Mouse (Mus musculus): ENCODE results near the gene Gpatch4. TPM values are rescaled to one million over a fixed set of nuclear protein-coding genes. Genes with fewer than 3 reads are reported as not detected.

Gpatch4 gene
- polyA plus RNA-seq, 1 experiment = 5.0 TPM

GRCm38 (mm10) chr3:87999243-87999895, 43.5 kb upstream of the Gpatch4 start:
- H3K27me3 ChIP-seq (ENCODE audit: control insufficient read depth, insufficient read depth, low read length) = peaks cover 38% of the 10 kb centered on the region
- no peak overlapping the region for H3K27ac ChIP-seq (ENCODE audit: insufficient read depth, low read length)
- no peak overlapping the region for H3K4me3 ChIP-seq (ENCODE audit: extremely low read depth, insufficient read depth, insufficient read length)
- DNase-seq (ENCODE audit: low read depth in 1 of 2, low spot score in 2 of 2) = no peak
- 3% methylated on average over 38 of the region's 38 CpGs for WGBS
- no peaks in the 10 kb centered on the region for H3K36me3 ChIP-seq (ENCODE audit: control insufficient read depth, insufficient read depth, low read length)
- peaks cover 4% of the 10 kb centered on the region; the same call in 1 of the 2 replicates for H3K4me1 ChIP-seq (ENCODE audit: control insufficient read depth, insufficient read depth, insufficient read length)
- no peak for TF ChIP-seq POLR2A (IDR thresholded peaks at IDR 0.05; ENCODE audit: low read depth, low read length)
- no peak for TF ChIP-seq CTCF (IDR thresholded peaks at IDR 0.05; ENCODE audit: extremely low read depth, insufficient read depth, insufficient read length, insufficient replicate concordance)

GRCm38 (mm10) chr3:88000181-88000580, 42.7 kb upstream of the Gpatch4 start, which contains the start of gene Bcan:
Gene Bcan (minus strand): TSS chr3:88000230.
- 2% methylated on average over 38 of the region's 39 CpGs for WGBS
- Histone ChIP-seq H3K4me3 (ENCODE audit: extremely low read depth, insufficient read depth, insufficient read length) (no peak within 1 kb of the TSS; the same call in 1 of the 2 replicates), H3K4me1 (ENCODE audit: control insufficient read depth, insufficient read depth, insufficient read length) (peaks cover 4% of the 10 kb centered on the region; the same call in 1 of the 2 replicates), H3K27me3 (ENCODE audit: control insufficient read depth, insufficient read depth, low read length) (peaks cover 38% of the 10 kb centered on the region), H3K36me3 (ENCODE audit: control insufficient read depth, insufficient read depth, low read length) (no peaks in the 10 kb centered on the region), H3K27ac (ENCODE audit: insufficient read depth, low read length) (no peak within 1 kb of the TSS)
- TF ChIP-seq CTCF (IDR thresholded peaks at IDR 0.05; ENCODE audit: extremely low read depth, insufficient read depth, insufficient read length, insufficient replicate concordance) (no peak), POLR2A (IDR thresholded peaks at IDR 0.05; ENCODE audit: low read depth, low read length) (no peak)
- no peak for DNase-seq (ENCODE audit: low read depth in 1 of 2, low spot score in 2 of 2)

DNA sequence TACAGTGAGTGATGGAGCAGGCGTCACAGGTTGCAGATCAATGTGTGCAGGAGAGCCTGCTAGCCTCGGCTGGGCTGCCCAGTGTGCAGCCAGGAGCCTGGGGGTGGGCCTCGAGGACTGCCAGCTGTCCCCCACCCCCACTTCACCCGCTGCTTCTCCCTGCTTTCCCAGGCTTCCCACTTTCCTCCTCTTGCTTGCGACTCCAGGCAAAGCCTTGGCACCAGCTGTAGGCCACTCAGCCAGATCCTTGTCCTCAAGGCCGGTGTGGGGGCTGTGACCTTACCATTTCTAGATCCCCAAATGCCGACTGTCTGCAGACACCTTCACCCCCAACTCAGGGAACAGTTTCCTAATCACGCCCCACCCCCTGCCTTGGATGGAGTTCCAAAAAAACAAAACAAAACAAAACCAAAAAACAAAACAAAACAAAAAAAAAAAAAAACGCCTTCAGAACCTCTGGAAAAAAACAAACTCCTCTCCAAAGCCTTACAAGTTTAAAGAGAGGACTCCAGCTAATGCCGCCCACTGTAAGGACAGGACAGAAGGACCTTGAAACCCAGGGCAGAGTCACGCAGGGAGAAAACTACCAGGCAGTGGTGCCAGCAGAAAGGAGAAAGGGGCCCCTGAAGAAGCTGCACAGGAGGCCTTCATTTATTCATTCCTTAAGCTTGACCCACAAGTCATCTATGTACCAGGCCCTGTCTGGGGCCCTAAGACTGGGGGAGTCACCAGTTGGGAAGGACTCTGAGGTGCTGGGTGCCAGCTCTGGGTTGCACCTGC, 41.9 kb upstream of the Gpatch4 start:
- H3K4me3 ChIP-seq (ENCODE audit: extremely low read depth, insufficient read depth, insufficient read length) = no peak overlapping the region
- peaks cover 4% of the 10 kb centered on the region; the same call in 1 of the 2 replicates for H3K4me1 ChIP-seq (ENCODE audit: control insufficient read depth, insufficient read depth, insufficient read length)
- DNase-seq (ENCODE audit: low read depth in 1 of 2, low spot score in 2 of 2) = no peak
- peaks cover 38% of the 10 kb centered on the region for H3K27me3 ChIP-seq (ENCODE audit: control insufficient read depth, insufficient read depth, low read length)
- TF ChIP-seq POLR2A (IDR thresholded peaks at IDR 0.05; ENCODE audit: low read depth, low read length) = no peak
- TF ChIP-seq CTCF (IDR thresholded peaks at IDR 0.05; ENCODE audit: extremely low read depth, insufficient read depth, insufficient read length, insufficient replicate concordance) = no peak
- 22% methylated on average over 11 of the region's 11 CpGs for WGBS
- H3K27ac ChIP-seq (ENCODE audit: insufficient read depth, low read length) = no peak overlapping the region
- no peaks in the 10 kb centered on the region for H3K36me3 ChIP-seq (ENCODE audit: control insufficient read depth, insufficient read depth, low read length)

DNA sequence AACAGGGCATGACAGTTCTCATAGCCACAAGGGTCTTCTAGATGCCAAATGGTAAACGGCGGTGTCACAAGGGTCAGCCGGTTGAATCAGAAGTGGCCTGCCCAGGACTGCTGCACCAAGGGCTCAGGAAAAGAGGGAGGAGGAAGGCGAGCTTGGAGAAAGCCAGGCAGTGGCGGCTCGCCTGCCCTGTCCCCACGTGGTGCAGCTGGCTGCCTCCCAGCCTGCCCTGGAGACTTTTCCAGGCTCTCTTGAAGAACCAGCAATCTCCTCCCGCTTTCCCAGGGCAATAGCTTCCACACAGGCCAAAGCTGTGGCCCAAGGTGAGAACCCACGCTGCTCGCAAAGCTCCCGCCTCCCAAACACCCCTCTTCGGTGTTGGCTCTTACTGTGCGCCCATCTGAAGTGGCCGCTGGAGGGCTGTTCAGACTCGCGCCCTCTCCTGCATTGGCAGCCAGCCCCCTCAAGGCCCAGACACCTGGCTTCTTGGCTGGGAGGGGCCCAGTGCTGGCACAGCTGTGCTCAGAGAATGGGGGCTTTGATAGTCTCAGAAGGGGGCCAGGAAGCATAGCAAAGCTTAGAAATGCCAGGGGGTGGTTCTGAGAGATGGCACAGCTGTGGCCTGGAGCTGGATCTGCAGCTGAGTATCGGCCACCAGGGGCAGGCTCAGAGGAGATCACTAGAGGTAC, 40.5 kb upstream of the Gpatch4 start:
- Histone ChIP-seq H3K4me1 (ENCODE audit: control insufficient read depth, insufficient read depth, insufficient read length) (0 out of 2 replicates have a peak, but pooled peaks cover 4% of the 10 kb centered on the region), H3K27me3 (ENCODE audit: control insufficient read depth, insufficient read depth, low read length) (peaks cover 31% of the 10 kb centered on the region), H3K4me3 (ENCODE audit: extremely low read depth, insufficient read depth, insufficient read length) (no peak overlapping the region), H3K36me3 (ENCODE audit: control insufficient read depth, insufficient read depth, low read length) (no peaks in the 10 kb centered on the region), H3K27ac (ENCODE audit: insufficient read depth, low read length) (no peak overlapping the region)
- TF ChIP-seq CTCF (IDR thresholded peaks at IDR 0.05; ENCODE audit: extremely low read depth, insufficient read depth, insufficient read length, insufficient replicate concordance) = no peak
- TF ChIP-seq POLR2A (IDR thresholded peaks at IDR 0.05; ENCODE audit: low read depth, low read length) = no peak
- 8% methylated on average over 17 of the region's 17 CpGs for WGBS
- no peak for DNase-seq (ENCODE audit: low read depth in 1 of 2, low spot score in 2 of 2)

DNA sequence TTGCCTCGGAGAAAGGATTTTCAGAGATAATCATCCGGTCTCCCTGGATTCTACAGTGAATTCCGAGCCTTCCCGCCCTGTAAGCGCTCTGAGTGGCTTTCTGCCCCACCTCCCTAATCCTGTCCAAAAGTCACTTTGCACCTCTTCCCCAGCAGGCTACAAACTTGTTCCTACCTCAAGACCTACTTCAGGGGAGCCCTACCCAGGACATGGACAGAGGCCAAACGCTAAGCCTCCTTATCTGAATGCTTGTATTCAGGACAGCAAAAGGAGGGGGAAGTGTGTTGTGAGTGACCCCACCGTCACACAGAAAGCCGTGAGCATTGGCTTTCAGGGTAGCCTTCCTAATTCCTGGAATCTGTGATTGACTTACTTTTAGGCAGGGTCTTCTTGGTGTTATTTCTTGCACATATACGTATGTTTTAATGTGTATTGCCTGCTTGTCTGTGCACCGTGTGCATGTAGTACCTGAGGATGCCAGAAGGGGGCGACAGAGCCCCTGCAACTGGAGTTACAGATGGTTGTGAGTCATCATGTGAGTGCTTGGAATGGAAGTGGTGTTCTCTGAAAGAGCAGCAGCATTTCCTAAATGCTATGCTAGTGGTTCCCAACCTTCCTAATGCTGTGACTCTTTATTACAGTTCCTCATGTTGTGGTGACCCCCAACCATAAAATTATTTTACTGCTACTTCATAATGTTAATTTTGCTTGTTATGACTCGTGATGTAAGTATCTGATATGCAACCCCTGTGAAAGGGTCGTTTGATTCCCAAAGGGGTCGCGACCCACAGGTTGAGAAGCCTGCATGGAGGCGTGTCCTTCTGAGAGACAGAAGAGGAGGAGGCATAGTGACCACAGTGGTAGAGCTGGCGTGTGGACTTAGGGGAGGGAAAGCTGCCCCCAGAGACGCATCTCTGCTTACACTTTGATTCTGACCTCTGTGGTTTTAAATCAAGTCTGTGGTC, 36.8 kb upstream of the Gpatch4 start:
- H3K36me3 ChIP-seq (ENCODE audit: control insufficient read depth, insufficient read depth, low read length) = no peaks in the 10 kb centered on the region
- no peaks in the 10 kb centered on the region for H3K4me1 ChIP-seq (ENCODE audit: control insufficient read depth, insufficient read depth, insufficient read length)
- peaks cover 10% of the 10 kb centered on the region for H3K27me3 ChIP-seq (ENCODE audit: control insufficient read depth, insufficient read depth, low read length)
- H3K27ac ChIP-seq (ENCODE audit: insufficient read depth, low read length) = no peak overlapping the region
- no peak for TF ChIP-seq POLR2A (IDR thresholded peaks at IDR 0.05; ENCODE audit: low read depth, low read length)
- TF ChIP-seq CTCF (IDR thresholded peaks at IDR 0.05; ENCODE audit: extremely low read depth, insufficient read depth, insufficient read length, insufficient replicate concordance) = no peak
- DNase-seq (ENCODE audit: low read depth in 1 of 2, low spot score in 2 of 2) = no peak
- WGBS = 78% methylated on average over 18 of the region's 18 CpGs
- H3K4me3 ChIP-seq (ENCODE audit: extremely low read depth, insufficient read depth, insufficient read length) = no peak overlapping the region
